ENCODE assay signal across 14 mouse cellular contexts in the genomic region with DNA sequence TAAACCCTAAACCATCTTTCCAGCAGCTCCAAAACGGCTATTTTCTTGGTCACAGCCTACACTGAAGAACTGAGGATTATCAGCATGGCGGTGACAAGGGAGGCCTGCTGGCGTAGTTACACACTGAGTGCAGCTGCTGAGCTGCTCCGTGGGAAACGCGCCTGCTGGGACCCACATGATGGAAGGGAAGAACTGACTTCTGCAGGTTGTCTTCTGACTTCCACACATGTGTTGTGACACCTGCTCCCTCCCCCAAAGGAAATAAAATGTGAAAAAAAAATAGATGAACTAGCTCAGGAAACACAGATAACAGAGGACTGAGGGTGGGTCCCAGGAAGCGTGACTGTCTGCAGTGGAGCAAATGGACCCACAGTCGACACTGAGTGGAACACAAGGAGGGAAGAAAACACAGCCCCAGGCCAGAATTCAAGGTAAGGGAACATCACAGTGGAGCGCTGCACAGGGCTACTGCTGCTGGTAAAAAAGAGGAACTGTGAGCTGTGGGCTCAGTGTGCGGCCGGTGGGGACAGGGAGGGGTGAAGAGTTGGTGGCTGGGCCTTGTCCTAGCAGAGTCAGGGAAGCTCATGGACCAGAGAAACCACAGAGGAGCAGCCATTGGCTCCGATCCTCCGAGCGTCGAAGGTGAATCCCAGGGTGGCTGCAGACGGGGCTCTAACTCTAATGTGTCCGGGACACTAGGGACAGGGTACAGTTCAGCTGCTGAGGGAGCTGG. TPM values are rescaled to one million over a fixed set of nuclear protein-coding genes. Genes with fewer than 3 reads are reported as not detected.
DNase-seq lines count a peak whose midpoint lies in the region; ATAC-seq and TF ChIP-seq lines count a peak whose summit lies in the region.
"Had no signal": no experiment of that assay in that cellular context is flagged by ENCODE, and none has a peak within 500 bp of the region (broad histone marks: within the 10 kb centered on the region; RNA-seq: fewer than 3 reads in every experiment).

No protein-coding gene starts in this region.

- peak overlapping the region; percentile 14 for H3K4me3 ChIP-seq in bone marrow, adult 2 months (replicated peaks; ENCODE audit: control insufficient read depth, low read depth, low read length)
- H3K4me3 ChIP-seq: embryonic facial prominence, embryonic 15.5 days; layer of hippocampus, adult 2 months; limb, embryonic 12.5 days; stomach, embryonic 15.5 days had no signal

- 10% methylated on average over 17 of the region's 17 CpGs for WGBS in bone marrow, adult 2 months

- TF ChIP-seq CTCF in bone marrow, adult 2 months (IDR thresholded peaks at IDR 0.05; ENCODE audit: control insufficient read depth, insufficient read depth, low read length): no peak

- H3K4me1 ChIP-seq in bone marrow, adult 2 months (ENCODE audit: control insufficient read depth, insufficient read depth, low read length): peaks cover 8% of the 10 kb centered on the region
- H3K4me1 ChIP-seq: limb, embryonic 12.5 days; stomach, embryonic 15.5 days had no signal

- no peak for ATAC-seq in cerebellum, adult (ENCODE audit: insufficient number of reproducible peaks, low FRiP score, low TSS enrichment)

- DNase-seq in heart, adult 11 months: peak; percentile 96
- DNase-seq in heart, postnatal 14 days: no peak
- DNase-seq in 416B (ENCODE audit: low read depth): peak; percentile 77
- DNase-seq in monocyte, adult 2 months (ENCODE audit: low read depth in 1 of 2, low spot score in 2 of 2): peak; percentile 58 to 67
- DNase-seq in gastrocnemius, postnatal 25 days: no peak
- no peak for DNase-seq in embryo, embryonic 10 days (ENCODE audit: low spot score)
- DNase-seq: cerebellum, postnatal 10 days; retina, postnatal 1 day had no signal

- peak overlapping the region; percentile 59 for H3K27ac ChIP-seq in bone marrow, adult 2 months (ENCODE audit: control insufficient read depth, insufficient read depth, low read depth, low read length, poor library complexity)
- H3K27ac ChIP-seq: embryonic facial prominence, embryonic 15.5 days; layer of hippocampus, adult 2 months; limb, embryonic 12.5 days; stomach, embryonic 15.5 days had no signal

- no peak for TF ChIP-seq POLR2A in bone marrow, adult 2 months (IDR thresholded peaks at IDR 0.05; ENCODE audit: borderline replicate concordance, control insufficient read depth, low read depth, low read length)

- intact Hi-C loops in heart, postnatal 14 days (cut with DNase I): no loop called here

RNA-seq across cellular contexts. Expression of a gene that starts 32.8 kb away (rescaled TPM):
- 100 to 1,000 TPM; 125 to 128 TPM for total RNA-seq in heart, postnatal 14 days (2021)
- polyA plus RNA-seq in bone marrow, adult 2 months (2011; ENCODE audit: insufficient read depth, insufficient read length, low replicate concordance, missing spikeins): 29.0 and 57.2 TPM in 2 replicates
- 10 to 100 TPM; 36.0 to 43.5 TPM for total RNA-seq in gastrocnemius, postnatal 25 days (2021)

RNA-seq across cellular contexts. Expression of a gene that starts 53.6 kb away (rescaled TPM):
- 10 to 100 TPM; 29.5 to 34.7 TPM for total RNA-seq in heart, postnatal 14 days (2021)
- polyA plus RNA-seq in bone marrow, adult 2 months (2011; ENCODE audit: insufficient read depth, insufficient read length, low replicate concordance, missing spikeins): 9.6 and 11.9 TPM in 2 replicates
- 10 to 100 TPM; 14.4 to 15.3 TPM for total RNA-seq in gastrocnemius, postnatal 25 days (2021)

Comparison
In these comparisons a context has a peak if more than half of its experiments do, and no peak if none do; other contexts are left out.
1. DNase-seq: peak in heart, adult 11 months (single experiment), 416B (single experiment) and monocyte, adult 2 months (2 of 2); none in heart, postnatal 14 days (0 of 2), gastrocnemius, postnatal 25 days (single experiment) and embryo, embryonic 10 days (single experiment).